Mouse (Mus musculus): Measurements from ENCODE around the gene Sppl2b. TPM values are rescaled to one million over a fixed set of nuclear protein-coding genes. Genes with fewer than 3 reads are reported as not detected.

The Sppl2b gene
- polyA plus RNA-seq, 1 experiment, result 33.4 TPM

- Histone ChIP-seq H3K4me3 (replicated peaks) (no peak overlapping the region), H3K4me1 (peaks cover 80% of the 10 kb centered on the region), H3K9me3 (no peaks in the 10 kb centered on the region), H3K27me3 (replicated peaks) (peaks cover 3% of the 10 kb centered on the region), H3K36me3 (replicated peaks; ENCODE audit: low read length) (peaks cover 42% of the 10 kb centered on the region)
- TF ChIP-seq FLI1 (IDR thresholded peaks at IDR 0.05; ENCODE audit: low read length) (no peak), GATA1 (IDR thresholded peaks at IDR 0.05; ENCODE audit: borderline replicate concordance, low read length) (no peak)
Observed at GRCm38 (mm10) chr10:80915260-80915659, 60.2 kb downstream of the Sppl2b start.

GRCm38 (mm10) chr10:80915736-80916135 lies 60.7 kb downstream of the Sppl2b start:
- H3K27me3 ChIP-seq (replicated peaks), result peaks cover 3% of the 10 kb centered on the region
- H3K4me1 ChIP-seq, result peaks cover 81% of the 10 kb centered on the region
- TF ChIP-seq GATA1 (IDR thresholded peaks at IDR 0.05; ENCODE audit: borderline replicate concordance, low read length), result no peak

GRCm38 (mm10) chr10:80917336-80917778 lies 62.3 kb downstream of the Sppl2b start:
- H3K4me1 ChIP-seq, result peaks cover 78% of the 10 kb centered on the region
- no peaks in the 10 kb centered on the region for H3K9me3 ChIP-seq
- H3K36me3 ChIP-seq (replicated peaks; ENCODE audit: low read length), result peaks cover 21% of the 10 kb centered on the region
- H3K4me3 ChIP-seq (replicated peaks), result peak overlapping the region; percentile 98
- TF ChIP-seq FLI1 (IDR thresholded peaks at IDR 0.05; ENCODE audit: low read length), result no peak
- TF ChIP-seq GATA1 (IDR thresholded peaks at IDR 0.05; ENCODE audit: borderline replicate concordance, low read length), result no peak
- H3K27me3 ChIP-seq (replicated peaks), result peaks cover 3% of the 10 kb centered on the region

More at GRCm38 (mm10) chr10:80915736-80916135, 60.7 kb downstream of the Sppl2b start:
- Histone ChIP-seq H3K9me3 (no peaks in the 10 kb centered on the region), H3K36me3 (replicated peaks; ENCODE audit: low read length) (peaks cover 37% of the 10 kb centered on the region), H3K4me3 (replicated peaks) (no peak overlapping the region)

- Histone ChIP-seq H3K4me1 (peaks cover 78% of the 10 kb centered on the region), H3K9me3 (no peaks in the 10 kb centered on the region), H3K4me3 (replicated peaks) (peak within 1 kb of the TSS; percentile 98), H3K36me3 (replicated peaks; ENCODE audit: low read length) (peaks cover 17% of the 10 kb centered on the region), H3K27me3 (replicated peaks) (peaks cover 3% of the 10 kb centered on the region)
- TF ChIP-seq GATA1 (IDR thresholded peaks at IDR 0.05; ENCODE audit: borderline replicate concordance, low read length) (no peak), FLI1 (IDR thresholded peaks at IDR 0.05; ENCODE audit: low read length) (no peak)
Observed at GRCm38 (mm10) chr10:80917779-80918434, 62.8 kb downstream of the Sppl2b start, which contains the start of gene Lmnb2. TSS of gene Lmnb2 (minus strand) at chr10:80918245.

Other genes starting within 250 kb of the Sppl2b start
- gene Gm49322, start 249.3 kb upstream of the Sppl2b start, polyA plus RNA-seq (2012; ENCODE audit: insufficient read depth, low replicate concordance), result not detected in 2 replicates
- gene Csnk1g2, start 232.4 kb upstream of the Sppl2b start, polyA plus RNA-seq (2012; ENCODE audit: insufficient read depth, low replicate concordance), result 476 and 617 TPM in 2 replicates
- 91.6 and 121 TPM in 2 replicates for gene Btbd2, start 198.2 kb upstream of the Sppl2b start, polyA plus RNA-seq (2012; ENCODE audit: insufficient read depth, low replicate concordance)
- gene Mknk2, start 177.2 kb upstream of the Sppl2b start, polyA plus RNA-seq (2012; ENCODE audit: insufficient read depth, low replicate concordance), result 472 and 996 TPM in 2 replicates
- 61.8 and 135 TPM in 2 replicates for gene Mob3a, start 153.3 kb upstream of the Sppl2b start, polyA plus RNA-seq (2012; ENCODE audit: insufficient read depth, low replicate concordance)
- 19.4 and 27.8 TPM in 2 replicates for gene Izumo4, start 153.1 kb upstream of the Sppl2b start, polyA plus RNA-seq (2012; ENCODE audit: insufficient read depth, low replicate concordance)
- gene Ap3d1, start 113.0 kb upstream of the Sppl2b start, polyA plus RNA-seq (2012; ENCODE audit: insufficient read depth, low replicate concordance), result 10.9 and 24.8 TPM in 2 replicates
- gene Dot1l, start 100.1 kb upstream of the Sppl2b start, polyA plus RNA-seq (2012; ENCODE audit: insufficient read depth, low replicate concordance), result 35.3 and 88.7 TPM in 2 replicates
- 413 and 1,110 TPM in 2 replicates for gene Sf3a2, start 57.1 kb upstream of the Sppl2b start, polyA plus RNA-seq (2012; ENCODE audit: insufficient read depth, low replicate concordance)
- 184 and 251 TPM in 2 replicates for gene Plekhj1, start 56.6 kb upstream of the Sppl2b start, polyA plus RNA-seq (2012; ENCODE audit: insufficient read depth, low replicate concordance)
- gene Amh, start 50.0 kb upstream of the Sppl2b start, polyA plus RNA-seq (2012; ENCODE audit: insufficient read depth, low replicate concordance), result 1.1 and 5.5 TPM in 2 replicates
- not detected in 2 replicates for gene Jsrp1, start 41.8 kb upstream of the Sppl2b start, polyA plus RNA-seq (2012; ENCODE audit: insufficient read depth, low replicate concordance)
- gene Oaz1, start 28.6 kb upstream of the Sppl2b start, polyA plus RNA-seq (2012; ENCODE audit: insufficient read depth, low replicate concordance), result 2,272 and 5,289 TPM in 2 replicates
- gene Lingo3, start 11.2 kb upstream of the Sppl2b start, polyA plus RNA-seq (2012; ENCODE audit: insufficient read depth, low replicate concordance), result 0.04 TPM in 1 of 2 replicates, not detected in the other
- 6.8 and 219 TPM in 2 replicates for gene Lsm7, start 66 bp upstream of the Sppl2b start, polyA plus RNA-seq (2012; ENCODE audit: insufficient read depth, low replicate concordance)
- gene Tmprss9, start 16.6 kb downstream of the Sppl2b start, polyA plus RNA-seq (2012; ENCODE audit: insufficient read depth, low replicate concordance), result 0.08 TPM in 1 of 2 replicates, not detected in the other
- gene Timm13, start 45.7 kb downstream of the Sppl2b start, polyA plus RNA-seq (2012; ENCODE audit: insufficient read depth, low replicate concordance), result 88.8 and 345 TPM in 2 replicates
- 11.8 and 16.6 TPM in 2 replicates for gene Lmnb2, start 63.0 kb downstream of the Sppl2b start, polyA plus RNA-seq (2012; ENCODE audit: insufficient read depth, low replicate concordance)
- 29.3 and 96.0 TPM in 2 replicates for gene Gadd45b, start 74.8 kb downstream of the Sppl2b start, polyA plus RNA-seq (2012; ENCODE audit: insufficient read depth, low replicate concordance)
- gene Gng7, start 159.7 kb downstream of the Sppl2b start, polyA plus RNA-seq (2012; ENCODE audit: insufficient read depth, low replicate concordance), result 0.41 and 1.1 TPM in 2 replicates
- 0.06 TPM in 1 of 2 replicates, not detected in the other for gene Diras1, start 170.4 kb downstream of the Sppl2b start, polyA plus RNA-seq (2012; ENCODE audit: insufficient read depth, low replicate concordance)
- 1.9 and 7.5 TPM in 2 replicates for gene Slc39a3, start 182.2 kb downstream of the Sppl2b start, polyA plus RNA-seq (2012; ENCODE audit: insufficient read depth, low replicate concordance)
- 262 and 632 TPM in 2 replicates for gene Sgta, start 204.9 kb downstream of the Sppl2b start, polyA plus RNA-seq (2012; ENCODE audit: insufficient read depth, low replicate concordance)
- 62.3 and 65.0 TPM in 2 replicates for gene Thop1, start 214.8 kb downstream of the Sppl2b start, polyA plus RNA-seq (2012; ENCODE audit: insufficient read depth, low replicate concordance)
- gene Creb3l3, start 243.6 kb downstream of the Sppl2b start, polyA plus RNA-seq (2012; ENCODE audit: insufficient read depth, low replicate concordance), result not detected in 2 replicates